Mouse (Mus musculus) kidney, adult 11 months (tissue): ENCODE results near the gene Tmem160.

Source experiments
- DNase-seq: peaks from one replicate; pipeline ENCODE4 v3.0.0; 2022

The Tmem160 gene

DNA sequence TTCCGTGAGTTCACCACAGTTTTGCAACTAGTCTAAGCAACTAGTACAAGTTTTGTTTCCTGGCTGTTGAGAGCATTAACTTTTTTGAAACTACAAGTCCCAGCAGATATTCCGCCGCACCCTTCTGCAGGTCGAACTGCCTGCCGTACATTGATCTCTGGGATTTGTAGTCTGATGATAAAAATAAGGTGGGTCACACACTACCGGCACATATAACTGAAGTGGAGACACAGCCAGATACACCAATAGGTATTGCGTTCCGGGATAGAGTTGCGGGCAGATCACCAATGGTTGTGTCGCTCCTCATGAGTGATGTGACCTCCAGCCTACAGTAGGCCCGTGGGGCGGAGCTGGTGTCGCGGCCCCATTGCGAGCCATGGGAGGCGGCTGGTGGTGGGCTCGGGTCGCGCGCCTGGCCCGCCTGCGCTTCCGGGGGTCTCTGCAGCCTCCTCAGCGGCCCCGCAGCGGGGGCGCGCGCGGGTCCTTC, at the start of gene Tmem160:
Tmem160 (plus strand) TSS at position 193 of the 487 bp plus-strand sequence.
- peak; percentile 96 for DNase-seq

DNA sequence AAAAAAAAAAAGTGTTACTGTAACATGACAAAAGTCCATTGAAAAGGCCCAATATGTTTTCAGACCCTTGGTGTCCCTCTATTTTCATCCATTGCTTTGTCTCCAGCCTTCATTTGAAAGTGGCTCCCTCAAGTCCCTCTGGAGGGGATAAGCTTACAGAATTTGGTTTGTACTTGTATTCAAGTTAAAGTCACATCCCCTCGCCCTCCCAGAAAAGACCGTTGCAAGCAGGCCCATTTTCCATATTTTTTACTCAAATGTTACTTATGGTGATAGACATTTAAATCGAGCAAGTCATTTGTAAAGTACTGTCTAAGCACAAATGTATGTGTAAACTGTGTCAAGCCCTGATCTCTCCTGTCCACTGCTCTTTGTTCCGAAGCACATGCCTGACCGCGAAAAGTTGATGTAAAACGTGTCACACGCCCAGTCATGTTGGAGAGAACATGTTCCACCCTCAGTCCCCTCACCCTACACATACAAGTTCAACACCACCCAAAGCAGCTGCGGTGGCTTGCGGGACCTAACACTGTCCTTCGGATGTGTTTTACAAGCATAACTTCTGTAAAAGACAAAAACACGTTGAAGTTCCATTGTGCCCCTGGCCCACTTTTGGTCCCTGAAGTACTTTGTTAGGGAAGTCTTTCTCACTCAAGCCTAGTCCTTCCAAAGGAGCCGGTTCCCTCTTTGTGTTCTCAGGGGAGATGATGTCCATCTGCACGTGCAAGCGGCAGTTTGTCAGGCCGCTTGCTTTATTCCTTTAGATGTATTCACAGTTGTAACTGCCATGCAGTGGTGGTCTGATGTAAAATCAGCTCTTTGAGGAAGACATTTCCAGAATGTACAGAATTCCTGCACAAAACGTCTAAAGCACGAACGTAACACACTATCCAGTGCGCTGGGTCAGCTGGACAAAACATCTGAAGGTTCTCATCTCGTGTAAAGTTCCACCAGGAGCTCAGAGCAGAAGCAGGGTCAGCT, 49.3 kb upstream of the Tmem160 start:
- DNase-seq, result no peak

DNA sequence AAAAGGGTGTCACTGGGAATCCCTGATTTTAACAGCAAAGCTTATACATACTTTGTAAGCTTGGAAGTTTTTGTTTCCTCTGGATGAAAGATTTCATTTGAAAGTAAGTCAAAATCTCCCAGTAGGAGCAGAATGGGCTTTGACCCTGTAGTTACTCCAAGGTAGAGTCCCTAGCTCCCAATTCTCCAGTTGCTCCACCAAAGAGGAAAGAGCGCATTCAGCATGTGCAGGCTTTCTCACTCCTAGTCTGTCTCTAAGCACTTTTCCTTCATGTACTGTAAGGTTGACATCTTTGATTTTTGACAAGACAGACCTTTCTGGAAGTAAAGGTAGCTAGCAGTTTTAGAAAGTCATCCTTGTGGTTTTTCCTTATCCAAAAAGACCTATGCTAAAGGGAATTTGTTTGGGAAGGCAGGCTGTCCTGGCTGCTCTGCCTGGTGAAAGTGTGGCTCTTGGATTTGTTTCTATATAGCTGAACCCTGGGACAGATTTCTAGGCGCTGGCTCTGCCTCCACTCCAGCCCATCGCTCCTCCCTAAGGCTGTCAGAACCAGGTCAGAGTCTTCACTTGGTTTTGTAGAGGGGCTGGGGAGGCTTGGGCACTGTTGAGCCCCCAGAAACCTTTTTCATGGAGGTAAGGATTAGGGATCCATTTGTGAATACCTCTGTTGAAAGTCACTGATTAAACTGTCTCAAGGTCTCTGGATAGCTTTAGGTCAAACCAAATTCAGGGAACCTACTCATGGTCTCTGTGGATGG, 48.1 kb upstream of the Tmem160 start:
- no peak for DNase-seq

DNA sequence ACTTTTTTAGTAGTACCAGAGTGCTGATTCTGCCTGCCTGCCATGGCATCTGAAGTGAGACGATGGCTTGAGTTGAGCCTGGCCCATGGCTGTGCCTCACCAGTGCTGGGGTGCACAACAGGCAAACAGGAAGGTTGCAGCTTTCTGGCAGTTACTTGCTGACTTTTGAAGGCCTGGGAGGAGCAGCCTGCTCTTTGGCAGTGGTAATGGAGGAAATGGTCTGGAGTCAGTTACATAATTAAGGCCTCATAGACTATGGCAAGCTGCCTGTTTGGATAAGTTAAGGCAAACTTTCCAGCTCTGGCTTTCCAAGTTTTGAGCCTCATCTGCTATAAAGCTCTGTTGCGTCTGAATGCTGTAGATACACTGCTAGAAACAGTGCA, 47.5 kb upstream of the Tmem160 start:
- DNase-seq, result peak; percentile 67

DNA sequence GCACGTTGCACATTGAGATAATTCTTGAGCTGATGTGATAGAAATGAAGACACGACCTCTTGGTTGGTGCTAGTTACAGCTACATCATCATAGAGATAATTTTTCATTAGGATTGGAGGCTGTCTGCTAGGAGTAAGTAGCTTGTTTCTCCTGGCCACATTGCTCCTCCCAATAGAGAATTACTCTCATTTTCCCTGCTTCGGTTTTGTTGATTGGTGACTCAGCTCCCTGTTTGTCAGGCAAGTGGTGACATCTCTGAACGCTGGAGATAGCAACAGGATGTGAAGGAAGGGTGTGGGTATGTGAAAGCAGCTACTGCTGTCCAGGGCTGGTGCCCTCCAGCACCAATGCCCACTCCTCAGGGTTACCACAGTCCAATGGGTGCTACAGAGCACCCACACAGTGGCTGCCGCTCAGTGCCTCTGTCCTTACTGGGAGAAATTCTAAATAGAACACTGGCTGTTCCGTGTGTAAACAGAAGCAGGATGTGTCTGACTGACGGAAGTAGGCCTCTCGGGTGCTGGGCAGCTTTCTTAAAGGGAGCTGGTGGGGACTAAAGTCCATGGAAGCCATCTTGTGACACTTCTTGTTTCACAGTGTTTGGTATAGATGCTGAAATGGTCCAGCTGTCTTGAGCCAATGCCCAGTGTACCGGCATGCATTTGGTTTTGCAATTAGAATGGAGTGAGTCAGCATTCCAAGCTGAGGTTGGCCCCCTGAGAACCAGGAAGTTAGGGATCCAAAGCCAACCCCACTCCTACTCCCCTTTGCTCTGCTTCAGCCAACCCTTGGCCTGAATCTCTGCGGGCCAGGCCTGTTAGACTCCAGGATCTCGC, 46.8 kb upstream of the Tmem160 start:
- peak; percentile 75 for DNase-seq

DNA sequence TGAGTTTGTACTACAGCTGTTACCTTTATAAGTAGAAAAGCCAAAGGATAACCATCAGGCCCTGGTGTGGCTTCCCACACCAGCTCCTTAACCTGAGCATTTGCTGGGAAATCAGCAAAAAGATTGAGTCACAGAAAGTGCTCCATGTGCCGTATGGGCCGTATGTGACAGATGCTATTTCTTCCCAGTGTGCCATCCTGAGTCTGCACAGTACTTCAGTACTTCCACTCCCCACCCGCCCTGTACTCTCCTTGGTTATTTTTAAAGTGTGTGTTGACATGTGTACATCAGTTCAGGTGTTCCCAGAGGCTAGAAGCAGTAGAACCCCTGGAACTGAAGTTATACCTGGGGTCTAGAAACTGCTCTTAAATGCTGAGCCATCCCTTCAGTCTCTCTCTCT, 45.6 kb upstream of the Tmem160 start:
- no peak for DNase-seq

DNA sequence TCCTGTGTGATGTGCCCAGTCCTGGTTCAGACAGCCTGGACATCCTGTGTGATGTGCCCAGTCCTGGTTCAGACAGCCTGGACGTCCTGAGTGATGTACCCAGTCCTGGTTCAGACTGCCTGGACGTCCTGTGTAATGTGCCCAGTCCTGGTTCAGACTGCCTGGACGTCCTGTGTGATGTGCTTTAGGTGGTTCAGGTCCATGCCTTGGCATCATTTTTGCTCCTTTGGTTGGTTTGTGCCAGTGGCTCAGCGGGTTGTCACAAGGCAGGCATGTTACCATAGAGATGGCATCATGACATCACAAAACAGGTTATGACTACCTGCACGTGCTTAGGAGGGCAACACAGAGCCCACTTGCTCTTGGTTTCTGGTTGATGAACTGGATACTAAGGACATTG, 41.5 kb upstream of the Tmem160 start:
- DNase-seq, result no peak

DNA sequence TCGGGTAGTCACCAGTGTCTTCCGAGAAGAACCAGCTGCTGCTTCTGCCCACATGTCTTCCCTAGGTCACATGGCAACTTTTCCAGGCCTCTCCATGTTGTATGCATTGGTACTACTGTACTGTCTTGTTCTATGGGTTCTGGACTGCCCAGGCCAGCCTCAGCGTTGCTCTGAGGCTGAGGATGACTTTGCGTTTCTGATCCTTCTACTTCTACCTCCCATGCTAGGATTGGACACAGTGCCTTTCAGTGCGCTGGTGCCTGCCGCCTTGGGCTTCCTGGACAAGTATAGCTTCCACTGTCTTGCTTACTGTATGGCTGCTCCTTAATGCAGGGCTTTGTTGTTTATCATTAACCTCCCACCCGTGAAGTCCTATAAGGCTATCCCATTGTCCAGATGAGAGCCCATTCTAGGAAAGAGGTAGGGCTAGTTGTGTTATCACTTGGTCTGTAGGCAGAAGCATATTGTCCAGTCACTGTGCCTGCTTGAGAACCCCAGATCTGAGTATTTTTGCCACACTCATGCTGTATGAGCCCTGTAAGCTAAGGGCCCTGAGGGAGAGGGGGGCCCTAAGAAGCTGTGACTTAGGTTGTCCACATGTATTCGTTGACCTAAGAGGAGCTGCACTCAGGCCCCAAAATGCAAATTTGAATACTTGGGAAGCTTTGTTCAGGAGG, 40.2 kb upstream of the Tmem160 start:
- DNase-seq, result no peak

DNA sequence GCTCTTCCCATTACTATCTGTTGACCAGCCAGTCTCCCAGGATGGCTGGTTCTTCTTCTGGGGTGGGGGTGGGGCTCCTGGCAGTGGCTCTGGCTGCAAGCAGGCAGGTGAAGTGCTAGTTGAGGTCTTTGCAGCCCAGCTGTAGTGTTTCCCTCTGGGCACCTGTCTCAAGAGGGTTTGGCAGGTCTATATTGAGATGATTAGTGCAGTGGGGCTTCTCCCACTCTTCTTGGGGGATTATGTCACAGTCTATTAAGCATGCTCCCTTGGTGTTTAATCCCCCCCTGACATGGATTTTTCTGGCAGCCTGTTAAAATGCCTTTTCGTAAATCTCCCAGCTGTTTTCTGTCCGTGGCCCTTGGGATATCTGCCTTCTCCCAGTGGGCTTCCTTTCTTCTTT, 39.6 kb upstream of the Tmem160 start:
- no peak for DNase-seq

DNA sequence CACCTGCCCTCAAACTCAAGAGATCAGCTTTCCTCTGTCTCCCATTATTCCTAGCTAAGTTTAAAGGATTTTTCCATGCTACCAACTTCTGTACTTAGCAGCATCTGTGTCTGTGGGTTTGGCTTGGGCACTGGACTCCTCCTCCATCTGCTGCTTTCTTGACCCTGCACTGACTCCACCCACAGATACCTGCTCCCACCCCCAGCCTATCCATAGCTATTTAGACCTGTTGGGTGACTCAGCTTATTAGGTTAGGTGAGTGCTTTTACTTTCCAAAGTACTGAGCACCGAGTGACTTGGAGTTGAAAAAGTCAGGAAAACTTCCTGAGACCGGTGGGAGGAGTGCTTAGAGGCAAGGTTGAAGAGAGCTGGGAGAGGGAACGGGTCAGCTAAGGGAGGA, 37.2 kb upstream of the Tmem160 start:
- DNase-seq, result peak; percentile 73

DNA sequence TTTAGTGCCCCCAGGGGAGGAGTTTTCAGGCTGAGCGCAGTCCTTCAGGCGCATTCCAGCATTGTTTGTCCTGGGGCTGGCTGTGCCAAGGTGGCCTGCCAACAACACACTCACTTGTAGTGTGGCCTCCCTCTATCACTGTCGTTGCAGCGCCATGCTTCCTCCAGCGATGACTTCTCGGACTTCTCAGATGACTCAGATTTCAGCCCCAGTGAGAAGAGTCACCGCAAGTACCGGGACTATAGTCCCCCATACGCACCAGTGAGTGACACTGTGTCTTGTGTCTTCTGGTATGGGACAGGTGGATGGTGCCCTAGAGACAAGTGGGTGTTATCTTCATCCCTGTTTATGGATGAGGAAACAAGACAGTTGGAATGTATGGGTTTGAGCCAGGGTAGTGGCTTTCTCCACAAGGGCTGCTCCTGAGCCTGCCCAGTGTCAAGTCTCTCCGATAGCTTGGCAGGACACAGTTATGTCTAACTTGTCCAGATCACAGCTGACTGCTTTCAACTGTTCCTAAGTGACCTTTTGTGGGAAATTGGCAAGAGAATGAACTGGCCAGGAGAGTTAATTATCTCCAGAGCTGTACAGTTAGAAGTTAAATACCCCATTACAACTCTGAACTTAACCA, 35.3 kb upstream of the Tmem160 start:
- DNase-seq, result peak; percentile 78

DNA sequence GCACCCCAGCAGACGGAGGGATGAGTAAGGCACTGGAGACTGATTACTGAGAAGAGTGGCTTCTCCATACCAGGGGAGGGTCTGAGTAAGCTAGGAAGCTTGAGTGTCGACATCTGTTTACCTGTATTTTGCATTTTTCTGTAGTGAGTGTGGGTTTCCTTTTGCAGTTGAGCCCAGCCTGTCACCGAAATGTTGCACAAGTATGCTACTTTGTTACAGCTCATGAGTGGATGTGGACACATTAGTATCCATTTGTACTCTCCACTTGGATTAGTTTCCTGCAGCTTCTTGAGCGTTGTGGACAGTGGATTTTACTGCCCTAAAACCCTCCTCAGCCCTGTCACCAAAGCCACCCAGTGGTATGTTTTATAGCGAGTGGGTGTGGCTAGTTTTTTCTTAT, 33.9 kb upstream of the Tmem160 start:
- no peak for DNase-seq

DNA sequence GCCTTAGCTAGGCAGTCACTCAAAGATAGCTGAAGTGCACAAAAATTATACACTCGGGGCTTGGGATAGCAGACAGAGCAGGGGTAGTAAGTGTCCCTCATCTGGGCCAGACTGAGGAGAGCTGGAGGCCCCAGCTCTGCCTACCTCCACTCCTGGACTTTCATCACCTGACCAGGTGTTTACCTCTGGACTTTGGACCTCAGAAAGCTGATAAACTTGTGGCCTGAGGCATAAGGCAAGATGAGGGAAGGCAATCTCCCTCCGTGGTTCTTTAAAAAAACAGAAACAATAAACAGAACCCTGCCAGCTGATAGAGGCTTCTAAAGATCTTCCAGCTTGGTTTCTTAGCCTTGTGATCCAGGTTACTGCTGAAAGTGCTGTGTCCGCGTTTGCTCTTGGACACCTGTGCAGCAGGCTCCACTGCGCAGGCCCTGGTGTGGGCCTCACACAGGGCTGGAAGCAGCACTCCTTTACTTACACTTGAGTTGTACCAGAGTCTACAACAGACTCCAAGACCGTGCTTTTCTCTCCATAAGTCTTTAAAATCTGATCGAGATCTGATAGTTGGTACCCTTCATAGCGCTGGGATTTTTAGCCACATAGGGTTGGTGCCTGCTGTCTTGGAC, 32.0 kb upstream of the Tmem160 start:
- peak; percentile 36 for DNase-seq

DNA sequence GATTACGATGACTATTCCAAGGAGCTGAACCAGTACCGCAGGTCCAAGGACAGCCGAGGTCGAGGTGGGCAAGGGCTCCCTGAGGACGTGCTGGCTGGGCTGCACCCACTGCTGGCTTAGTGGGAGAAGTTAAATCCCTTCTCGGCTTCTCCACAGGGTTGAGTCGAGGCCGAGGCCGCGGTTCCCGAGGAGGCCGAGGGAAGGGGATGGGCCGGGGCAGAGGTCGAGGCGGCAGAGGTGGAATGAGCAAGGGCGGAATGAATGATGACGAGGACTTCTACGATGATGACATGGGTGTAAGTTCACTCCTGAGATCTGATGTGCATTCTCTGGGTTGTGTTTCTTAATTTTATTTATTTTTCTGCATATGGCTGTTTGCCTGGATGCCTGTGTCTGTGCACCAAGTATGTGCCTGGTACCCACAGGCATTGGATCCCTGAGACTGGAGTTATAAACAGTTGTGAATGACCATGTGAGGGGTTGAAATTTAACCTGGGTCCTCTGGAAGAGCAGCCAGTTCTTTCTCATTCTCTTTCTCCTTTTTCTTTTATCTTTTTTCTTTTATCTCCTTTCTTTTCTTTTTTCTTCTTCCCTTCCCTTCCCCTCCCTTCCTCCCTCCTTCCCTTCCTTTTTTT, 30.2 kb upstream of the Tmem160 start:
- DNase-seq, result peak; percentile 43

DNA sequence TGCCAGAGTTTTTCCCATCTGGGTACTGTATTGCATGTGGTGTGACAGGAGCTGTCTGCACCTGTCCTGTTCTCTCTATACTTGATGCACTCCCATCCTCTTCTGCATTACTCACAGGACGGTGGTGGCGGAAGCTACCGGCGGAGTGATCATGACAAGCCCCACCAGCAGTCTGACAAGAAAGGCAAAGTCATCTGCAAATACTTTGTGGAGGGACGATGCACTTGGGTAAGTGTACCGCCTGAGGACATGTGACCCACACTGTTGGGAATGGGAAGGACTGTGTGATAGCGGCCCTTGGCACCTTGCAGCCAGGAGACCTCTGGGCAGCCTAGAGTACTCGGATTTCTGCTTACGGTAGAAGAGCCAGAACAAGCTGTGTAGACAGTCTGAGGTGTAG, 28.8 kb upstream of the Tmem160 start:
- no peak for DNase-seq

DNA sequence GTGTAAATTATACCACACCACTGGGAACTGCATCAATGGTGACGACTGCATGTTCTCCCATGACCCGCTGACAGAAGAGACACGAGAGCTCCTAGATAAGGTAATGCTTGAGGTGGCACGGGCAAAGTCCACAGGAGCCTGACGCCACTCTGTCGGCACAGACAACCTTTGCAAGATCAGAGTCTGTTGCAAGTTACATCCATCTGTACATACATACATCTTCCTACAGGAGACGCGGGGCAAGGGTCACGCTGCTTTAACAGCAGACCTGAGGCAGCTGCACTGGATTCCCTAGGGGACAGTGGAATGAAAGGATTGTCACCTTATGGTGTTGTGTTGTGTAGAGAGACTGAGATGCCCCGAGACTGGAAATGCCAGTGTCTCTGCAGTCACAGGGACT, 26.9 kb upstream of the Tmem160 start:
- no peak for DNase-seq

DNA sequence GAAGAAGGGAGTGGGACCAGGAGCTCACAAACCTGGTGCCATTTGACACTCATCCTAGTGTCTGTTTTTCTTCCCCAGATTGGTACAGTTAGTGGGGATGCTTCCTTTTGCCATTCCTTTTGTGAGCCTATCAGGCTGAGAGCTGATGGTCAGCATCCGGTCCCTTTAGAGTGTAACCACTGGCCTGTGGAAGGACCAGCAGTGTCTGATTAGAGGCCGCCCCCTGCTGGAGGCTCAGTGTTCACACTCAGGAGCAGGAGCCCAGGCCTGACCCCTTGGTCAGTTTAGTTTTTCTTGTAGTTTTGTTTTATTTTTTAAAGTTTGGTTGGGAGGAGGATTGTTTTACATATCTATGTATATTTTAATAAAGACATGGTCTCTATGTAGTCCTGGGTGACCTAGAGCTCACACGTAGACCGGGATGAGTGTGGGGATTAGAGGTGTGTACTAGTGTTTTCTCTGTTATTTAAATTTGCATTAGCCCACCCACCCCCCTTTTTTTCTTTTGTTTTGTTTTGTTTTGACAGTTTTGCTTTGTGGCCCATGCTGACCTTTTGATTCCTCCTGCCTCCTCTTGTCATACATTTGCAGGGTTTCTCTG, 26.4 kb upstream of the Tmem160 start:
- DNase-seq, result peak; percentile 78

DNA sequence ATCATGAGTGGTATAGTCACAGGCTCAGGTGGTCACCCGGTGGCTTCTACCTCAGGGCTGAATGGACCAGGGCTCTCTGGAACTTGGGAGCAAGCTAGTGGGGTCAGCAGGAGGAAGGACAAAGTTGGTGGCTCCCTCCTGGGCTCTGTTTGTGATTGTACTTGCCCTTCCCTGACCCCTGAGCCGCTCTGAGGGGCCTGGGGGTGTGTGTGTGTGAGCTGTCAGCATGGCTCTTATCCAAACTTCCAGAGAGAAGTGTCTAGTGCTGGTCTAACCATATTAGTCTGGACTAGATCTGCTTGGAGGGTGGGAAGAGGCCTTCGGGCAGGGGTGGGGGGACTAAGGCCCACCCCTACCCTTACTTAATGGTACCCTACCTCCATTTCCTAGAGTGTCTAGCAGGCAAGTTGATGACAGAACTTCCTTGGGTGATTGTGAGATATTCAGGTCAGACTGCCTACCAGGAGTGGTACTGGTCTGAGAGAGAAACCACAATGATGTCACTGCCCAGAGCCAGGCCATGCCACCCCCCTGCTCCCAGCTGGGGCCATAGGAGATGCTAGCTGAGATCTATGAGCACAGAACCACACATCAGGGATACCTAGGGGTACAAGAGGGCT, 19.1 kb upstream of the Tmem160 start:
- no peak for DNase-seq

DNA sequence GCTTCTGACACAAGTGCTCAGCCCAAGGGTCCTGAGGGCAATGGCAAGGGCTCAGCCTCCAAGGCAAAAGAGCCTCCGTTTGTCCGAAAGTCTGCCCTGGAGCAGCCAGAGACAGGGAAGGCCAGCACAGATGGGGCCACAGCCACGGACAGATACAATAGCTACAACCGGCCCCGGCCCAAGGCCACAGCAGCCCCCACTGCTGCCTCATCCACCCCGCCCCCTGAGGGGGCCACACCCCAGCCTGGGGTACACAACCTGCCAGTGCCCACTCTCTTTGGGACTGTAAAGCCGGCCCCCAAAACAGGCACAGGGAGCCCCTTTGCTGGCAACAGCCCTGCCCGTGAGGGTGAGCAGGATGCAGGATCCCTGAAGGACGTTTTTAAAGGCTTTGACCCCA, 17.5 kb upstream of the Tmem160 start:
- no peak for DNase-seq

DNA sequence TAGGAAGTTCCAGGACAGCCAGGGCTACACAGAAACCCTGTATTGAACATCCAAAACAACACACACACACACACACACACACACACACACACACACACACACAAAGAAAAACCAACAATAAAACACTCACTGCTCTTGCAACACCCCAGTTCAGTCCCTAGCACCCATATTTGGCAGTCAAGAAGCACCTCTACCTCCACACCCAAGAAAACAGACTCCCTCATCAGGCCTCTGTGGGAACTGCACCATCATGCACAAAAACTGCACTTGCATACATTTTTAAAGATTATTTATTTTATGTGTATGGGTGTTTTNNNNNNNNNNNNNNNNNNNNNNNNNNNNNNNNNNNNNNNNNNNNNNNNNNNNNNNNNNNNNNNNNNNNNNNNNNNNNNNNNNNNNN, 11.3 kb upstream of the Tmem160 start:
- no peak for DNase-seq
